Mouse (Mus musculus) embryonic facial prominence, embryonic 14.5 days (tissue): ENCODE results near the gene Stra6. TPM values are rescaled to one million over a fixed set of nuclear protein-coding genes. Genes with fewer than 3 reads are reported as not detected.

Source experiments
- ATAC-seq: fragments of 200-750 bp; cut with Nextera tagmentation; 2 replicates; pipeline ENCODE4 v1.8.0; 2017; ENCODE audit warnings: low read depth, moderate number of reproducible peaks, moderate TSS enrichment
- DNase-seq: peaks from one replicate; pipeline ENCODE4 v3.0.0-alpha.2; 2015; ENCODE audit warnings: low spot score
- H3K27ac ChIP-seq: fragments of 300-500 bp; sonication (generic); replicated peaks from 2 replicates; pipeline ENCODE4 v1.5.1; 2014; ENCODE audit warnings: low read depth, mild to moderate bottlenecking, low read length, moderate library complexity
- H3K27me3 ChIP-seq: fragments of 300-500 bp; sonication (generic); replicated peaks from 2 replicates; pipeline ENCODE4 v1.6.1; 2014; ENCODE audit warnings: low read length; ENCODE audit not compliant: control insufficient read depth, insufficient read depth
- H3K36me3 ChIP-seq: fragments of 300-500 bp; sonication (generic); 2 replicates; pipeline ENCODE4 v1.6.1; 2014; ENCODE audit warnings: low read length, mixed read lengths; ENCODE audit not compliant: control insufficient read depth, insufficient read depth
- H3K4me1 ChIP-seq: fragments of 300-500 bp; sonication (generic); 2 replicates; pipeline ENCODE4 v1.6.1; 2014; ENCODE audit warnings: antibody characterized with exemption, low read length; ENCODE audit not compliant: control insufficient read depth, insufficient read depth
- H3K4me2 ChIP-seq: fragments of 300-500 bp; sonication (generic); 2 replicates; pipeline ENCODE4 v1.6.1; 2014; ENCODE audit warnings: low read depth, mild to moderate bottlenecking, low read length, moderate library complexity, mixed read lengths
- H3K4me3 ChIP-seq: fragments of 300-500 bp; sonication (generic); 2 replicates; pipeline ENCODE4 v1.5.1; 2014; ENCODE audit warnings: low read depth, mild to moderate bottlenecking, low read length
- H3K9ac ChIP-seq: fragments of 300-500 bp; sonication (generic); 2 replicates; pipeline ENCODE4 v1.6.1; 2014; ENCODE audit warnings: low read depth, mild to moderate bottlenecking, low read length, moderate library complexity, mixed read lengths
- H3K9me3 ChIP-seq: fragments of 300-500 bp; sonication (generic); 2 replicates; pipeline ENCODE4 v1.6.1; 2016; ENCODE audit warnings: low read length; ENCODE audit not compliant: control insufficient read depth
- WGBS: fragments of 180-500 bp; shearing (Covaris S2); extraction: QIAGEN DNeasy Blood & Tissue Kit; methylation state at CpG from one replicate; pipeline ENCODE4 v1.1.7; 2014; 5-methylcytosine and 5-hydroxymethylcytosine counted together
- polyA plus RNA-seq: library from polyadenylated mRNA; unstranded; fragments of >200 nt; fragmentation: Nextera tagmentation; extraction: Ambion mirVana; gene quantifications from 2 replicates; pipeline ENCODE4 v1.2.1, GENCODE M21; 2014

Gene Stra6
- polyA plus RNA-seq, 1 experiment from 2014 or later = 10.5 TPM

- no peak overlapping the region for H3K4me2 ChIP-seq
- no peaks in the 10 kb centered on the region for H3K9me3 ChIP-seq
- WGBS = 50% methylated on average over 3 of the region's 3 CpGs
- no peak overlapping the region for H3K27ac ChIP-seq
- no peak overlapping the region for H3K4me3 ChIP-seq
- DNase-seq = no peak
- no peaks in the 10 kb centered on the region; the same call in 1 of the 2 replicates for H3K27me3 ChIP-seq
- no peak for ATAC-seq
- no peaks in the 10 kb centered on the region for H3K36me3 ChIP-seq
- no peaks in the 10 kb centered on the region; the same call in 1 of the 2 replicates for H3K4me1 ChIP-seq
- no peak overlapping the region for H3K9ac ChIP-seq
These were observed 10.0 kb upstream of the Stra6 start for GRCm38 (mm10) chr9:58053544-58053943.

GRCm38 (mm10) chr9:58054032-58054431 lies 9.6 kb upstream of the Stra6 start:
- WGBS = 96% methylated on average over 1 of the region's 1 CpGs
- no peak overlapping the region for H3K4me2 ChIP-seq
- no peaks in the 10 kb centered on the region for H3K9me3 ChIP-seq
- no peaks in the 10 kb centered on the region for H3K36me3 ChIP-seq
- ATAC-seq (no peak; the same call in 1 of the 2 replicates), DNase-seq (no peak)
- H3K27me3 ChIP-seq = no peaks in the 10 kb centered on the region; the same call in 1 of the 2 replicates
- H3K4me1 ChIP-seq = no peaks in the 10 kb centered on the region; the same call in 1 of the 2 replicates
- H3K27ac ChIP-seq = no peak overlapping the region
- H3K9ac ChIP-seq = no peak overlapping the region
- H3K4me3 ChIP-seq = no peak overlapping the region

DNA sequence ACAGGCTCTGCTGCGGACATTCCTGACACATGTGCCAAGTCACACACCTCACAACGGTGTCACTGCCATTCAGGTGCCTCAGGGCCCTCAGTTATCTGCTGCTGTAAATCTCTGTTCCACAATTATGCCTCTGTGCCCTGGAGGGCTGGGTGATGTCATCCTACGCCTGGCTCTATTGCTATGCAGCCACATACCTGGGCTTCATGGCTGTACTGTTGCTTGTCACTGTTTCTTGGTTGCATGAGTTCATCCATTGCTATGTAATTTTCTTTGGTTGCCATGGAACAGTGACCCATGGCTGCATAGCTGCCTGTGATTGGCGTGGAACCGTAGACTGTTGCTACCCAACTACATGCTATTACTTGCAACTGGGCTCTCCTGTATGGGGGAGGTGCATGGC lies 7.9 kb upstream of the Stra6 start:
- H3K4me1 ChIP-seq = no peaks in the 10 kb centered on the region; the same call in 1 of the 2 replicates
- ATAC-seq = peak; percentile 20; the same call in 1 of the 2 replicates
- no peaks in the 10 kb centered on the region; the same call in 1 of the 2 replicates for H3K27me3 ChIP-seq
- H3K4me2 ChIP-seq = no peak overlapping the region
- H3K36me3 ChIP-seq = no peaks in the 10 kb centered on the region
- no peak overlapping the region for H3K4me3 ChIP-seq
- no peaks in the 10 kb centered on the region for H3K9me3 ChIP-seq
- DNase-seq = no peak
- H3K9ac ChIP-seq = no peak overlapping the region
- WGBS = 68% methylated on average over 5 of the region's 5 CpGs
- no peak overlapping the region for H3K27ac ChIP-seq

GRCm38 (mm10) chr9:58059920-58060319 lies 3.7 kb upstream of the Stra6 start:
- DNase-seq (no peak), ATAC-seq (no peak)
- Histone ChIP-seq H3K27me3 (peaks cover 10% of the 10 kb centered on the region), H3K9me3 (no peaks in the 10 kb centered on the region), H3K4me1 (no peaks in the 10 kb centered on the region), H3K9ac (no peak overlapping the region), H3K4me3 (no peak overlapping the region), H3K36me3 (no peaks in the 10 kb centered on the region), H3K4me2 (no peak overlapping the region), H3K27ac (no peak overlapping the region)
- 30% methylated on average over 1 of the region's 1 CpGs for WGBS

- H3K27me3 ChIP-seq = peaks cover 10% of the 10 kb centered on the region
- WGBS = 10% methylated on average over 23 of the region's 23 CpGs
These were observed 2.6 kb upstream of the Stra6 start for GRCm38 (mm10) chr9:58060677-58061667.

DNA sequence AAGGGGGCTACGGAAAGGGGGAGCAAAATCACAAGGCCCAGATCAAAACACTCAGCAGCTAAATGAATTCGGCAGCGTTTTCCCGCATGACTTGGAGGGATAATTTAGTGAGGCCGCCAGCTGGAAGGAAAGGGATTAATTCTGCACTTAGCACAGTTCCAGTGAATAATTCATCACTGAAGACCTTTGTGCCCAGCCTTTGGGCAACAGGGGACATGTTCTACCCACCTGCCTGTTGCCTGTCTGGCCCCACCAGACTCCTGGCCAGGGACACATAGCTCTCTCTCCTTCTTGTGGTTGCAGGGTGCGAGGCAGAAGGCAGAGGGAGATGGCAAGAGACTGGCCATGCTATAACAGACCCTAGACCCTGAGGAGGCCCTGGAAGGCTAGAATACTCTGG lies 1.9 kb downstream of the Stra6 start:
- no peak for ATAC-seq
- no peak overlapping the region for H3K9ac ChIP-seq
- no peak overlapping the region for H3K27ac ChIP-seq
- peak; percentile 51 for DNase-seq
- H3K4me2 ChIP-seq = no peak overlapping the region
- 30% methylated on average over 6 of the region's 6 CpGs for WGBS
- no peaks in the 10 kb centered on the region for H3K9me3 ChIP-seq
- H3K36me3 ChIP-seq = no peaks in the 10 kb centered on the region
- H3K4me1 ChIP-seq = peaks cover 10% of the 10 kb centered on the region
- H3K27me3 ChIP-seq = peaks cover 10% of the 10 kb centered on the region
- no peak overlapping the region for H3K4me3 ChIP-seq

More at GRCm38 (mm10) chr9:58060677-58061667, 2.6 kb upstream of the Stra6 start:
- ATAC-seq = peak; percentile 51; the same call in 1 of the 2 replicates
- no peaks in the 10 kb centered on the region for H3K36me3 ChIP-seq
- H3K4me2 ChIP-seq = no peak overlapping the region
- no peak overlapping the region for H3K4me3 ChIP-seq
- no peak overlapping the region for H3K9ac ChIP-seq
- H3K9me3 ChIP-seq = no peaks in the 10 kb centered on the region
- H3K27ac ChIP-seq = no peak overlapping the region
- H3K4me1 ChIP-seq = no peaks in the 10 kb centered on the region
- DNase-seq = peak; percentile 69

DNA sequence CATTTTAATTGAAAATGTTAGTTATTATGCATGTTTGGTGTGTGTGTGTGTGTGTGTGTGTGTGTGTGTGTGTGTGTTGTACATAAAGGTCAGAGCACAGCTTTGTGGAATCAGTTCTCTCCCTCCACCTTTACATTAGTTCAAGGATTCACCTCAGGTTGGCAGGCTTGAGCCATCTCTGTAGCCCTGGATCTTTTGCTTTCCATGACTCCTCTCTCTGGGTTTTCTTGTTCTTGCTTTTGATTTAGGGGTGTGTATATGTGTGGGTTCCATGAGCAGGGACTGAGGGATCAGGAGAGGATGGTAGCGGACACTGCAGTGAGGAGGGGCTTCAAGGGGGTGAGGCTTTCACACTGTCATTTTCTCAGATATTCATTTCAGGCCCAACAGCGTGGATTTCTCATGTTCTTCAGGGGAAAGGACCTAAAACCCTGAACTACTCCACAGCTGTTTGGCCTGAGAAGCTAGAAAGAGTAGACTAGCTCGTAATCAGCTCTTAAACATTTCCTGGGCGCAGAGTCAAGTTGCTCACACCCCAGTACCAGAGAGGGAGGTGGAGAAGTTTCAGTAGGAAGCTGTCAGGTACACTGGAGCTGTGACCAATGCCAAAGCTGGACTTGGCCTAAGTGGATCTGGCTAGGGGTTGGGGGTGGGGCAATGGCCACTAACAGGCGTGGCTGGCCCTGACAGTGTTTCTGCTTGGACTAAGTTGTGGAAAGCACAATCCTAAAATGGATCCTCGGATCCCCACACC lies 2.6 kb downstream of the Stra6 start:
- H3K4me1 ChIP-seq = peaks cover 10% of the 10 kb centered on the region
- no peak for ATAC-seq
- H3K9me3 ChIP-seq = no peaks in the 10 kb centered on the region
- peaks cover 7% of the 10 kb centered on the region for H3K27me3 ChIP-seq
- H3K27ac ChIP-seq = no peak overlapping the region
- WGBS = 67% methylated on average over 6 of the region's 6 CpGs
- H3K4me2 ChIP-seq = no peak overlapping the region
- no peaks in the 10 kb centered on the region for H3K36me3 ChIP-seq
- H3K9ac ChIP-seq = no peak overlapping the region
- H3K4me3 ChIP-seq = no peak overlapping the region
- DNase-seq = no peak

GRCm38 (mm10) chr9:58066731-58067095 lies 3.1 kb downstream of the Stra6 start:
- ATAC-seq (0 out of 2 replicates have a peak, but pooled peaks have one; percentile 26), DNase-seq (peak; percentile 56)
- no peak overlapping the region for H3K27ac ChIP-seq

More at GRCm38 (mm10) chr9:58066731-58067095, 3.1 kb downstream of the Stra6 start:
- Histone ChIP-seq H3K4me3 (no peak overlapping the region), H3K4me1 (peaks cover 10% of the 10 kb centered on the region), H3K9ac (no peak overlapping the region), H3K27me3 (peaks cover 4% of the 10 kb centered on the region; the same call in 1 of the 2 replicates), H3K9me3 (no peaks in the 10 kb centered on the region), H3K36me3 (no peaks in the 10 kb centered on the region), H3K4me2 (no peak overlapping the region)
- WGBS = 41% methylated on average over 6 of the region's 6 CpGs
